Mouse (Mus musculus) right cerebral cortex, adult 18-20 months (tissue): ENCODE results near the gene Mtx3.

Source experiments
- DNase-seq: peaks from one replicate; pipeline ENCODE4 v3.0.0; 2022; ENCODE audit warnings: mixed read lengths

The Mtx3 gene

DNA sequence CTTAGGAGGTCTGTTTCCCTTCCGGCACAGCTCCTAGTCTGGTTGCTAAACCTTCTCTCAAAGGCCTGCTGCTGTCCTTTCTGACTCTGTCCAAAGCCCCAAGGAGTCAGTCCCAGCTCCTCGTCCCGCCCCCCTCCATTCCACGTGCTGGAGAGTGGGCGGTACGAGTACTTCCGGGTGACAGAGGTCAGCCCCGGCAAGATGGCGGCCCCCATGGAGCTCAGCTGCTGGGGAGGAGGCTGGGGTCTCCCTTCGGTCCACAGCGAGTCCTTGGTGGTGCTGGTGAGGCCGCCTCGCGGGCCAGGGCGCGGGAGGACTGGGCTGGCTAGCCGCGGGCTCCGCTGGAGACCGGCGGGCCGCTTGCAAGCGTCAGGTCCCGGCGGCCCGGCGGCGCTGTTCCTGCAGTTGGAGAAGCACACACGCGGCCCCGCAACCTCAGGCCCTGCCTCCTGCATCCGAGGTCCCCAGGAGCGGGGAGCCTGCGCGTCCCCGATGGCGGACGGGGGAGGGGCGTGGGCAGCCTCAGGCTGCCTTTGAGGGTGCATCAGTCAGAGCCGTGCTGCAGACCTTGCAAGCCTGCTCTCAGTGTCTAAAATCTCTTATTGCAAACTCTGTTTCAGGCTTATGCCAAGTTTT lies at the start of gene Mtx3:
Gene Mtx3 (plus strand): TSS at position 175 of the 636 bp plus-strand sequence.
- DNase-seq: peak; percentile 88

DNA sequence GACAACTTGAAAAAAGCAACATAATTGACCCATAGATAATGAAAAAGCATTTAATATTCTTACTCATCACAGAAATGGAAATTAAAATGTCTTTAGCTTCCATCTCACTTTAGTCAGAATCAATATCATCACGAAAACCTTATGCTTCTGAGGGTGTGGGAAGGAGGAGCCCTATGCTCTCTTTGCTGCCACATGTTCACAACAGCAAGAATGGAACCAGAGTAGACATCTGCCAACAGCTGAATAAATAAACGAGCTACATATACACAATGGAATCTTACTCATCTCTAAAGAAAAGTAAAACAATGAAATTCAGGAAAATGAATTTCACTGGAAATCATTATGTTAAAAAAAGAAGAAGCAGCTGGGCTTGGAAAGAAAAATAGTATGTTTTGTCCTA lies 45.7 kb upstream of the Mtx3 start:
- no peak for DNase-seq

DNA sequence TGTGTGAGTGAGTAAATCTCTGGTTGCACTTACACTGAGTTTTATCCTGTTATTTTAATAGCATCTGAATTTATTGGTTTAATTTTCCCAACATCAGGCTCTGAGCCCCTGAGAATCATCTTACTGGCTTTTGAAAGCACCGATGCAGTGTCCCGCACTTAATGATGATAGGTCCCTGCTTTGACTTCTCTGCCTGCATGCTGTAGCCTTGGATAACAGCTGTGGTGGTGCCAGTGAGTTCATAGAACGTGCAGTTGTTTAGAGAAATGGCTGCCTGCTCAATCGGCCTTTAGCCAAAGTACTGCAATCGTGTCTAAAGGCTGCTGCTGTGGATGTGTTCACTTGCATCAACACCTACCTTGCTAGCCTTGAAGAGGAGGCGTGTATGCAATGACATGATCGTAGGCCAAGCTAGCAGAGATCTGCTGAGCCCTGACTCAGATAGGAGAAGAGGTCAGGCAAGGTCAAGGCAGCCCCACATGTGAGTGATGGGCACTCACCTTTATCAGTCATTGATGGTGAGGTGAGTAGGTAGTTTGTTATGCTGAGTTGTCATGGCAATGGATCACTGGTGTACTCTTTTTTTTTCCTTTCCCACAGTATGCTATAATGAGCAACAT lies 45.1 kb upstream of the Mtx3 start:
- peak; percentile 25 for DNase-seq

DNA sequence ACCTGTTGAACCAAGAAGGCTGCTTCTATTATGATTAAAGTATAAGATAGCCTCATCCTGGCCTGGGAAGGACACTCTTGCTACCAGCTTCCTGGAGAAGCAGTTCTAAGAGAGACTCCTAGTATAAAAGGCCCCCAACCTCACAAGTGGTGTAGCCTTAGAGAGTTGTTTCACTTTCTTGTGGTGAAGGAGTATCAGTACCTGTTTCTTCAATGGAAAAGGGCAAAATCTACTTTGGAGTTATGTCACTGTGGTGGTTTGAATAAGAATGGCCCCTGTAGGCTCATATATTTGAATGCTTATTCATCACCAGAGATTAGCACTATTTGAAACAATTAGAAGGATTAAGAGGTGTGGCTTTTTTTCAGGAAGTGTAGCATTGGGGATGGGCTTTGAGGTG lies 37.8 kb upstream of the Mtx3 start:
- DNase-seq: no peak

DNA sequence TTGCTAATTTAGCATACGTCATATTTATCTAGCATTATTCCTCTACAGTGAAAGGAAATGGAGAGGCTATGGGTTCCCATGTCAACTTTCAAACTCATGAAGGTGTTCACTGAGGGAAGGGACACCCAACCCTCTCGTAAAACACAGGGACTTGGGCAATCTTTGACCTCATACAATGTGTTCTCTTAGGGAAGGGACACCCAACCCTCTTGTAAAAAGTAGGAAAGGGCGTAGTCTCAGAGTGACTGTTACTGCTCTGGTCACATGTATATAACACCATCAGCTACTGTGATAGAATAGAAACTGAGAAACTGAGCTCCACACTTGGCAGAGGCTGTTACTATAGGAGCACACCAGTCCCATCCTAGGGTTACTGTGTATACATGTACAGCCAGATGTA lies 36.7 kb upstream of the Mtx3 start:
- DNase-seq: no peak

DNA sequence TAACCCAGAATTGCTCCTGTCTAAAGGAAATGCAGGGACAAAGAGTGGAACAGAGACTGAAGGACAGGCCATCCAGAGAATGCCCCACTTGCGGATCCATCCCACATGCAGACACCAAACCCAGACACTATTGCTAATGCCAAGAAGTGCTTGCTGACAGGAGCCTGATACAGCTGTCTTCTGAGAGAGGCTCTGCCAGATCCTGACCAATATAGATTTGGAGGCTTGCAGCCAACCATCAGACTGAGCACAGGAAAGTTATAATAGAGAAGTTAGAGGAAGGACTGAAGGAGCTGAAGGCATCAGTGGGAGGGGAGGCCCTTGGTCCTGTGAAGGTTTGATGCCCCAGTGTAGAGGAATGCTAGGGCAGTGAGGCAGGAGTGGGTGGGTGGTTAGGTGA lies 34.0 kb upstream of the Mtx3 start:
- peak; percentile 21 for DNase-seq

DNA sequence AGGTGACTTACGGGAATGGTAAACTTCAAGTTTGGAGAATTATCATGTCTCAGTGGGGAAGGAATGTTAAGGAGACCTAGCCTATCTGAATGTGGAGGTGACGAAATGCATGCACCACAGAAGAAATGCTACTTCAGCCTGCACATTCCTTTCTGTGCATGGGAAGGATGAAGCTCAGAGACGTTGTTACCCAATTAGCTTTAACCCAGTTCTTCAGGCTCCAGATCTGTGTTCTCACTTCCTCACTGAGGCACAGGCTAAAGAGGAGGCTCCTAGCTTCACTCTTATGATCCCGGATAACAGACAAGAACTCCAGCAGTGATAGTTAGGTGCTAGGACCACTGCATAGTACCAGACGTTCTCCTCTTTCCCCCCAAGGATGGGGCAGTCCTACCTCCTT lies 28.2 kb upstream of the Mtx3 start:
- no peak for DNase-seq

DNA sequence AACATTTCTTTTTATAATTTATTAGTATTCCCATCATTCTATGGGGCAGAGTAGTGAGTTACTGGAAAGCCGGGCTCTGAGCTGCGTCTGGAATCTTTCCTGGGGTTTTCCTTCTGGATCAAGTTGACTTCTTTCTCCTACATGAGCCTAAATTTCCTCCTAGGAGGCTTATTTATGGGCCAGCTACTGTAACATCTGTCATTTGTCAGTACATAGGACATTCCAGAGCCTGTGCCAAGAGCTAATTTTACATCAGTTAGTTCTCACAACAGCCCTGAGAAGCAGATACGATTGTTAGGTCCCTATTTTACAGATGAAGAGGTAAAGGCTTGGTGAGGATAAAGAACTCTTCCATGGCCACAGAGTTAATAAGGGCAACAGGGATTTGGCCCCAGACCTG lies 27.2 kb upstream of the Mtx3 start:
- DNase-seq: no peak

DNA sequence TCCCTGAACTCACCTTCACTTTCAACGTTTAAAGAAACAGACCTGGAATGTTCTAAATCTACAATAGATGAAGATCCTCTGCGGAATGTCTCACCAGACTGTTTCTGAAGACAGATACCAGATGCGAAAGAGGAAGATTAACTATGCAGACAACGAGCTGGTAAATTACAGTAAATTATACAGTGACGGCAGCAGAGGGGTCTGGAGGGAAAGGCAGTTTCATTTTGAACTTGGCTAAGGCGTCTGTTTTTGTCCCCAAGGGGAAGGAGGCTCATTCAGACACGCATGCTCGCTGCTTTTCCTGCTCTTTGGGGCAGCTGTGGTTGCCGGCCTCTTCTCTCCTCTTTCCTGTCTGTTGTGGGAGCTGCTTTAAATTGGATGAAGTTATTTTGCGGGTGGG lies 15.7 kb upstream of the Mtx3 start:
- DNase-seq: no peak

DNA sequence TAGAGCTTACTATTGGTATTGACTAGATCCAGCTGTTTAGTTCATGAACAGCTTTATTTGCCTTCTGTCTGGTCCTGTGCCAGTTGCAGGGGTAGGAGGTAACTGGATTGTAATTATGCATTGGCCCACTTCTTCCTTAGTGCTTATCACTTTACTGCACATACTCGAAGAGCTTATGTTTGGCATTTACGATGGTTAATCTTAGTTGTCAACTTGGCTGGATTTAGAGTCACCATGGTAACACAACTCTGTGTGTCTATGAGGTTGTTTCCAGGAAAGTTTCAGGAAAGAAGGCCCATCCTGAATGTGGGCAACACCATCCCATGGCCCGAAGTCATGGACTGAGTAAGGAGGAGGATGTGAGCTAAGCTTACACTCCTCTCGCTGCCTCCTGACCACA lies 11.4 kb upstream of the Mtx3 start:
- DNase-seq: no peak

DNA sequence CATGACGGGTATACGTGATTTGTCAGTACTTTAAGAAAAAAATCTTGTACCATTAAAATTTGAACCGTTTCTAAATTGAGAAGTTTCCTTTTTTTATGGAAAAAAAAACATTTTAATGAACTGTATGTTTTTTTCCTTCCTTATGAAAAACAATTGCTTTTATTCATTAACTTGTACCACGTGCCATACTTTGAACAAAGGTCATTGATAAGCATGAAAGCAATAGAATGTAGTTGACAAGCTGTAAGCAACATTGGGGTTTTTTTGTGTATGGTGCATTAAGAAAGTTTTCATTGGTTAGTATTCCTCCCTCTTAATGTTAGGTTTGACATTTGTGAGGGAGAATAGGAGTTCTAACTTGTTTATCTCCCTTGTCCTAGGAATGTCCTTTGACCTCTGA lies 1.9 kb downstream of the Mtx3 start:
- no peak for DNase-seq

DNA sequence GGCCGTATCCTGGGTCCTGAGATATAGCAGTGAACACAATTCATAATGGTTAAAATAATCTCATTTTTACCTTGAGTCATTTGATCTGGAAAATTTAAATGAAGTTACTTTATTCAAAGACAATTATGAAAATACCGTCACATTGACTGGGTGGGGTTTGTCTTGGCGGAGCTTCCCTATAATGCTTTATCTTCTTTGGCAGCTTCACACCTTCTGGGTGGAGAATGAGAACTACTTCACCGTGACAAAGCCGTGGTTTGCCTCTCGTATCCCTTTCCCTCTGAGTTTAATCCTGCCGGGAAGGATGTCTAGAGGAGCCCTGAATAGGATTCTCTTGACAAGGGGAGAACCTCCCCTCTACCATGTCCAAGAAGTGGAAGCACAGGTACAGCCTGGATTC lies 2.8 kb downstream of the Mtx3 start:
- DNase-seq: no peak

DNA sequence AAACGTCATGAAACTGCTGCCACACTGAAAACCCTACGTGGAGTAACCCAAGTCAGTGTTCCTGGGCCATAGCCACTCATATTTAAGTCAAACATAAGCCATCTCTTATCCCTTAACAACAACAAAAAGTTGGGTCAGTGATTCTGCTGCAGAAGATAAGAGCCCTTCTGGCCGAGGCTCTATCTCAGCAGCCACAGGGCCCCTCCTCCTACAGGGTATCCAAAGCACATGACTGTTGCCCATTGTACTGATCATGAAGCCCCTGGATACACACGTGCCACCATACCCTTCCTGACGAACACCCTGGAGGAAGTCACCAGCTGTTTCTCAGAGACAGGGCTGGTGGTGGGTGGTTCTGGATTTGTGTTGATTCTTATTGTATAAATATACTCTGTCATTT lies 3.4 kb downstream of the Mtx3 start:
- no peak for DNase-seq

DNA sequence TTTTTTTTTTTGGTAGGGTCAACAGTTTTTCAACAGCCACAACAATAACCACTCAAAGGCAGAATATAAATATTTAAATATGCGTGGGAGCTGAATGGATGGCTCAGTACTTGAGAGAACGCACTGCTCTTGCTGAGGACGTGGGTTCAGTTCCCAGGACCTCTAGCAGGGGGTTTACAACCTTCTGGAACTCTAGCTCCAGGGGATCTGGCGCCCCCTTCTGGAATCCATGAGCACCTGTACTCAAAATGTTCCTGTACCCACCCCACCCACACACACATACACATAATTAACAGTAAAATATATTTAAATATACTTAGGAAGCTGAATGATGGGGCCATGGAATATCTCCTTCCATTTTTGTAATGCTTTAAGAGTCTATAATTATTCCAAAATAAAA lies 11.3 kb downstream of the Mtx3 start:
- no peak for DNase-seq

DNA sequence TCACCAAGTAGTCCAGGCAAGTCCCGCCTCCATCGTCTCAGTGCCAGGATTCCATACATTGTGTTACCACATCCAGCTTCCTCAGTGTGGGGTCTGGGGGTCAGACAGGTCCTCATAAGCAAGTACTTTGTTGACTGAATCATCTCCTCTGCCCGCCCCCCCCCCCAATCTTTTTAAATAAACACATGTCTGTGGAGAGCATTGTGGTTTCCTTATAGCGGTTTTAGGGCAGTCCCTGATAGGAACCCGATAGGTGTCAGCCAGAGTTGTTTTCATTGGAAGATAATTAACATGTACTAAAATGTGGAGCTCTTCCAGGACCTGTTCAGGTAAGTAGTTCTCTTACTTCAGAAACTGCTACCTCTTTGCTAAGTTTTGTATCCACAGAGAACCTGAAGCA lies 14.2 kb downstream of the Mtx3 start:
- DNase-seq: no peak

DNA sequence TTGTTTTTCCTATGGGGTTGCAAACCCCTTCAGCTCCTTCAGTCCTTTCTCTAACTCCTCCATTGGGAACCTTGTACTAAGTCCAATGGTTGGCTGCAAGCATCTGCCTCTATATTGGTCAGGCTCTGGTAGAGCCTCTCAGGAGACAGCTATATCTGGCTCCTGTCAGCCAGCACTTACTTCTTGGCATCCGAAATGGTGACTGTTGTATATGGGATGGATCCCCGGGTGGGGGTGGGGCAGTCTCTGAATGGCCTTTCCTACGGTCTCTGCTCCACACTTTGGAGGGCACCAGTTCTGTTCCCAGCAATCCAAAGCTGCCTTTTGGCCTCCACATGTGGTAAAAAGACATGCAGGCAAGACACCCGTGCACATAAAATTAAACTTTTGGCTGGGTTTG lies 15.4 kb downstream of the Mtx3 start:
- no peak for DNase-seq

DNA sequence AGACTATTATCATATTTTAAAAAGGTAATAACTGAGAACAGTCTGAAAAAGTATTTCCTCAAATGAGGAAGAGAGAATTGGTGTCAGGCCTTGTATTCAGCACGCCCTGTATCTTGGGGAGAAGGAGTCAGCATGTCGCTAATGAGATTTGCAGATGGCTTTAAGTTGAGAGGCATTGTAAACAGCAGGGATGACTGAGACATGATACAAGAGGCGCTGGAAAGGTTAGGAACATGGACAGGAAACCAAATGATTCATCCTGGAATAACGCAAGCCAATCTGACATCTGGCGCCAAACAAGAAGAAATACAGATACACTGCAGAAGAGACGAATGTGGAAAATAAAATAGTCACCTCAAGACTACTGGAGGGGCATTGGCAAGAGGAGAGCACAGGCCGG lies 20.8 kb downstream of the Mtx3 start:
- DNase-seq: no peak

DNA sequence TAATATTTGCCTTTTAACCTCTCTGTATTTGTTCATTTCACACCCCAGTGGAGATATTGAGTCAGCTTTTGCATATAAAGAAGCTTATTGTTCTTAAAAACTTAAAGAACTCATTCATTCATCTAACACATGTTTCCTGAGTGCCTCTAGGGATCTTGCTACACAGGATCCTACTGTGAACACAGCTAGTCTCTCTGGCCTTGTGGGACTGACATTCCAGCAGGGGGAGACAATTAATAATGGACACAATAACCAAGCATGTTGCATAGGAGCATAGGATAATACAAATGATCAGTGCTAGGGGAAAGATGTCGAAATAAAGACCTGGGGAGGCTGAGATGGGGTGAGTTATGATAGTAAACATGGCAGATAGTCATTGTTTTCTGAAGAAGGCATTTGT lies 22.1 kb downstream of the Mtx3 start:
- no peak for DNase-seq

DNA sequence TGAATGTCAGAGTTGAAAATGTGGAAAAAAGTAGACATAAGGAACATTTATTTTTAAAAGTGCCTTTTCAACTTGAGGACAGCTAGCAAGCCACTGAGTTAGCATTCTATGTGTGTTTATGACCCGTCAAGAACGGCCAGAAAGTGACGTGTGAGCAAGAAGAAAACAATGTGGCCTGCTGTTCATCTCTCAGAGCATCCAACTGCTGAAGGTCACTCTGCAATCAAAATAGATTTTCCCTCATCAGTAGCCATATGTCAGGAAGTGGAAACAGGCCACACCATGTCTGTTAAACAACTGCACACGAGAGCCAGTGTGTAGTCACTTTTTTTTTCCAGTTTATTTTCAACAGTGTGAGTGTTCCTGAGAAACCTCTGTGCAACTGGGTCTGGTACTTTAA lies 35.0 kb downstream of the Mtx3 start:
- no peak for DNase-seq

DNA sequence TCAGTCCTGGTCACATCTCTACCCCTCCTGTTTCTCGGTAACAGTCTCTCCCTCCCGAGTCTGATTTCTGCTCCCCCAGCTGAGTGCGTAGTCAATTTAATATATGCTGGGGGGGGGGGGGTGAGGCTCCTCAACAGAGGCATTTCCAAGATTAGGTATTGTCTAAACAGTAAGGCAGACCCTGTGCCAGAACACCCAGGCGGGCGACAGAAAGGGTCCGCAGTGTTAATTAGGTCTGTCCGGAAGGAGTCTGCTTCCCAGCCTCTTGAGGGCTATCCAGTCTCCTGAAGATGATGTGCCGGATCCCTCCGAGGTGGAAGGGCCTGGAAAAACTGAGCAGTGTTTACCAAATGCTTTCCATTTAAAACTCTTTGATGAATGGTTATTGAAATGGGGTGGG lies 35.4 kb downstream of the Mtx3 start:
- no peak for DNase-seq

DNA sequence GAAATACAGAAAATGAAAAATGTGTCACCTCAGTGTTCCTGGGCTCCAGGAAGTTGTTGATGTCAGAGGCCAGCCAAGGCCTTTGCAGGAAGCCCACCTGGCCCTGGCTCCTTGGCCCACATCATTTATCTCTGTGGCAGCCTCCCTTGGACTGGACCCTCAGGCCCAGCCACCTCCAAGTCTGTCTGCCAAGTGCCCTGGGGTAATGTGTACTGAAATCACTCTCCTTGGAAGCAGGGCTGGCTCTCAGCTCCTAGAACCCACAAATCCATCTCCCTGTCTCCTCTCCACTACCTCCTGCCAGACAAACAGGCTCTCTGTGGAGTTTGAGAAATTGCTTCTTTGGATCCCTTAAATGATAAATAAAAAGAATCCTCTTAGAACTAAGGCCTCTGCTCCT lies 36.0 kb downstream of the Mtx3 start:
- DNase-seq: no peak

DNA sequence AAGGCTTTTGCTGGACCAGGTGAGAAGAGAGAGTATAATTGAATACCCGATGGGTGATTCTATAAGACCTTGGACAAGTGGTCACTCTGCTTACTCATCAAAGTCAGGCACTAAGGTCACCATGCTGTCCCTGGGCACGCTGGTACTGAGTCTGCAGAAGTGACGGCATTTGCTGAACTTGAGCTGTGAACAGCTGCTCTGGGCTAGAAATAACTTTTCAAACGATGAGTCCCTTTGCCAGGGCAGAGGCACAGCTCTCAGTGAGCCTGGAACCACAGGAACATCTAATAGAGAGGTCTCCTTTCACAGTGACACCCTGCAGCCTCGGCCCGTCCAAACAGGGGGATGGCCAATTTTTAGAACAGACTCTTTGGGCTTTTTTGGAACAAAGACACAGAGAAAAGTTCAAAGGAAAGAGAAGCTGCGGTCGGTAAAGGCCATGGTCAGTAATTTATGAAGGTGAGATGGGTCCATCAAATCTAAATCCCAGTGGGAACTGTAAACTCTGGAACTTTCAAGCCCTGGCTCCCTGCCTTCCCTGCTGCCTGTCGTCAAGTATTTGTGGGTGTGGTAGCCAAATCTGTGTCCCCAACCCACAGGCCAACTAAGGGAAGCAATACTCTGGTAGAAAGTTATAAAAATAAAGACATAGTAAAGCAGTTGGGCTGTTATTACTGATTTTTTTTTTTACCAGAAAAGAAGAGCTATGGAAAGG lies 37.9 kb downstream of the Mtx3 start:
- no peak for DNase-seq

DNA sequence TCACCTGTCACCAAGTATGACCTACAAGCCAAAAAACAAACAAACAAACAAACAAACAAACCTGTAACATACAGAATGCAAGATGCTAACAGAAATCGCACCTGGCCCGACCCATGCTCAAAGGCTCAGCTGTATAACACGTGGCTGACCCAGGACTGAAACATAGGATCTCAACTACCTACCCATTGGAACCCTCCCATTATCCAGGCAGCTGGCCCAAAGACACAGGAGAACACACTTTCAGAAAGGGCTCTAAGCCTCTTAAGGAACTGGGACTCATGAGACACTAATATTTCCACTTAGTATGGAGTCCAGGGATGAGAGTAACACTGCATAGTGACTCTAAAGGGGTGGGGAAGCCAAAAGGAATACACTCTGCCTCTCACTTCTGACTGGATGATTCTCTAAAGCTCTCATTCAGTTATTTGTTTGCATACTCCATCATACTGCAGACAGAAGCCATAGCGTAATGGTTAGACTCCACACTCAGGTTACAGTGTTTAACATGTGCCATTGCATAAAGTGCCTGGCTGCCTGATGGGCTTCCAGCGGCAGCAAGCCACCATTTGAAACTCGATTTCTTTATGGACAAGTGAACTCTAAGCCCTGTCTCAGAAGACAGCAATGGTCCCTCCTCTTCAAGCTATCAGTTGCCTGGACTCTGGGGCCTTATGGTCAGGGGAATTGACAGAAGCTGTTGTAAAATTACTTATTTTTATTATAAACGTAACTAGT lies 38.6 kb downstream of the Mtx3 start:
- DNase-seq: no peak

DNA sequence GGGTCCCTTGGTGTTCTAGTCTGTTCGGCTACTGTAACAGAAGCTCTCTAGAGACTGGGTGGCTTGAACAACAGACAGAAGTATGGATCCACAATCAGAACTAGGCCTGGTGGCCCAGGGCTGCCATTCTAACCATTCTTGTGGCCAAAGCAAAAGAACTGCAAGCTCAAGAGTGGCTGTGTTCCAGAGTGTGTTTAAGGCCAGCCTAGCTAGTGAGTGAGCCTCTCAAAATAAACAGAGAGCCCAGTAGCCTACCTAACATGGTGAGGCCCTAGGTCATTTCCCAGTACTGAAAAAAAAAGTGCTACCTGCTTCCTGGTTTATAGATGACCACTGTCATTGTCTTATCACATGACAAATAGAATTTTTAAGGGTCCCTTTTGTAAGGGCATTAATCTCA lies 39.6 kb downstream of the Mtx3 start:
- DNase-seq: no peak
